Comparison of ENCODE assay signal across 20 mouse cellular contexts in the genomic region with DNA sequence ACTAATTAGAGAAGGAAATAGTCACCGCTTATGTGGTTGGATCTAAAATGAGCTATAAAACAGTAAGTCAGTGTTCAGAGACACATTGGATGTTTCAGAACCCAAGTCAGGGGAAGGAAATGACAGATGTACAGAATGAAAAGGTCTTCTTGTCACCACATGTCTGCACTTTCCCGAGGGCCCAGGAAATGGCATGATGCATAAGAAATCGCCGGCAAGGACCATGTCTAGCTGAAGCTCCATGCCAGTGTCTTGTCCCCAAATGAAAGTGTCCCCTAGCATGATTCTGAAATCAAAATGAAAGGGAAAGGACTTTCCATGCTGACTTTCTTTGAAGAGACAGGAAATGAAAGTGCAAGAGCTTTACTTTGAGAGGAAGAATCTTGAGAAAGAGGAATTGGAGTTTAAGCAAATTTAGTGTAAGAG. TPM values are rescaled to one million over a fixed set of nuclear protein-coding genes. Genes with fewer than 3 reads are reported as not detected.
DNase-seq lines count a peak whose midpoint lies in the region; TF ChIP-seq lines count a peak whose summit lies in the region.
"Had no signal": no experiment of that assay in that cellular context is flagged by ENCODE, and none has a peak within 500 bp of the region (broad histone marks: within the 10 kb centered on the region; RNA-seq: fewer than 3 reads in every experiment).

No protein-coding gene starts in this region.

- DNase-seq in A20 (ENCODE audit: low read depth, low spot score): peak; percentile 72
- DNase-seq in B cell, adult 2 months: peak; percentile 52 to 53
- DNase-seq in testis, postnatal 14 days (ENCODE audit: low spot score): no peak
- no peak for DNase-seq in right cerebral cortex, postnatal 36 days (ENCODE audit: low spot score in 2 of 2)
- DNase-seq in right cerebral cortex, postnatal 10 days (ENCODE audit: low spot score in 2 of 2): no peak
- DNase-seq: cerebellum, adult 11 months; cerebellum, postnatal 25 days; gastrocnemius, postnatal 25 days; heart, postnatal 14 days; lung, postnatal 10 days; retina, postnatal 1 day had no signal

- H3K27me3 ChIP-seq in megakaryocyte, embryonic 14.5 days (replicated peaks): no peaks in the 10 kb centered on the region
- H3K27me3 ChIP-seq: forebrain, embryonic 12.5 days; limb, embryonic 13.5 days; neural tube, embryonic 15.5 days had no signal

- peak overlapping the region; percentile 73 for H3K27ac ChIP-seq in bone marrow macrophage, adult 2 months (ENCODE audit: insufficient read depth, low read depth, low read length)
- H3K27ac ChIP-seq: forebrain, embryonic 12.5 days; hindbrain, embryonic 14.5 days; layer of hippocampus, adult 2 months; left cerebral cortex, adult 2 months; limb, embryonic 13.5 days; midbrain, embryonic 10.5 days; neural tube, embryonic 15.5 days had no signal

- H3K36me3 ChIP-seq in megakaryocyte, embryonic 14.5 days (replicated peaks; ENCODE audit: low read length): no peaks in the 10 kb centered on the region
- H3K36me3 ChIP-seq: forebrain, embryonic 12.5 days; limb, embryonic 13.5 days; midbrain, embryonic 10.5 days; neural tube, embryonic 15.5 days had no signal

- H3K4me3 ChIP-seq in bone marrow macrophage, adult 2 months (ENCODE audit: insufficient read depth, low read length): peak overlapping the region; percentile 55
- H3K4me3 ChIP-seq in megakaryocyte, embryonic 14.5 days (replicated peaks): peak overlapping the region; percentile 50
- H3K4me3 ChIP-seq: forebrain, embryonic 12.5 days; layer of hippocampus, adult 2 months; left cerebral cortex, adult 2 months; limb, embryonic 13.5 days; midbrain, embryonic 10.5 days; neural tube, embryonic 15.5 days had no signal

- TF ChIP-seq CTCF in bone marrow macrophage, adult 2 months (IDR thresholded peaks at IDR 0.05; ENCODE audit: low read depth, low read length): no peak

- peaks cover 8% of the 10 kb centered on the region for H3K9me3 ChIP-seq in megakaryocyte, embryonic 14.5 days
- H3K9me3 ChIP-seq: forebrain, embryonic 12.5 days; limb, embryonic 13.5 days; midbrain, embryonic 10.5 days; neural tube, embryonic 15.5 days had no signal

- no peak for TF ChIP-seq POLR2A in bone marrow macrophage, adult 2 months (IDR thresholded peaks at IDR 0.05; ENCODE audit: borderline replicate concordance, low read depth, low read length)

- H3K4me1 ChIP-seq in bone marrow macrophage, adult 2 months (ENCODE audit: control insufficient read depth, insufficient read depth, low read length): peaks cover 12% of the 10 kb centered on the region
- H3K4me1 ChIP-seq in megakaryocyte, embryonic 14.5 days: peaks cover 3% of the 10 kb centered on the region; the same call in 1 of the 2 replicates
- H3K4me1 ChIP-seq: forebrain, embryonic 12.5 days; limb, embryonic 13.5 days; midbrain, embryonic 10.5 days; neural tube, embryonic 15.5 days had no signal

RNA-seq across cellular contexts. Expression of a gene that starts 10.8 kb away (rescaled TPM):
- 49.3 and 52.0 TPM in 2 replicates for polyA plus RNA-seq in bone marrow macrophage, adult 2 months (2012; ENCODE audit: insufficient read depth, insufficient read length, missing spikeins)
- polyA plus RNA-seq in megakaryocyte, embryonic 14.5 days (2012; ENCODE audit: insufficient read depth, low replicate concordance): 1.0 TPM in 1 of 2 replicates, not detected in the other

Comparison
In these comparisons a context has a peak if more than half of its experiments do, and no peak if none do; other contexts are left out.
1. DNase-seq: peak in A20 (single experiment) and B cell, adult 2 months (2 of 2); none in testis, postnatal 14 days (single experiment), right cerebral cortex, postnatal 36 days (0 of 2) and right cerebral cortex, postnatal 10 days (0 of 2).
2. RNA of a gene that starts 10.8 kb away (polyA plus RNA-seq): 49.3 to 52.0 TPM in bone marrow macrophage, adult 2 months; 1.0 TPM in megakaryocyte, embryonic 14.5 days; every median in the first group is over 10 times any median in the second.